Comparison of ENCODE assay signal across 22 mouse cellular contexts in the genomic region with DNA sequence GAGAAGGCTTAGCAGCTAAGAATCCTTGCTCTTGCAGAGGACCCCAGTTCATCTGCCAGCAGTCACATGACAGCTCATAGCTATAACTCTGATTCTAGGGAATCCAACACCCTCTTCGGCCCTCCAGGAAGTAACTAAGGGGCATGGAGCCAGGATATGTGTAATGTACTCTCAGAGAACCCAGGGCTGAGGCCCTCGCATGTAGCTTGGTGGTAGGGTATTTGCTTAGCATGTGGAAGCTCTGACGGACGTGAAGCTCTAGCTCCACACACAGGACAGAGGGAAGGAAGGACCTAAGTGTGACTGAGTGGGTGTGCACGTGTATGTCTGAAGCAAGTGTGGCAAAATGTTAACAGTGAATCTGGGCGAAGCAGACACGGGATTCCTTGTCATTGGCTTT. TPM values are rescaled to one million over a fixed set of nuclear protein-coding genes. Genes with fewer than 3 reads are reported as not detected.
DNase-seq lines count a peak whose midpoint lies in the region; ATAC-seq and TF ChIP-seq lines count a peak whose summit lies in the region.
"Had no signal": no experiment of that assay in that cellular context is flagged by ENCODE, and none has a peak within 500 bp of the region (broad histone marks: within the 10 kb centered on the region; RNA-seq: fewer than 3 reads in every experiment).

No protein-coding gene starts in this region.

- H3K4me1 ChIP-seq in heart, embryonic 16.5 days (ENCODE audit: control insufficient read depth, insufficient read depth, low read length) = peaks cover 18% of the 10 kb centered on the region
- H3K4me1 ChIP-seq in heart, embryonic 12.5 days (replicated peaks) = peaks cover 37% of the 10 kb centered on the region
- peaks cover 21% of the 10 kb centered on the region for H3K4me1 ChIP-seq in lung, embryonic 16.5 days (replicated peaks; ENCODE audit: control insufficient read depth, insufficient read depth, low read length)
- H3K4me1 ChIP-seq in lung, adult 2 months (ENCODE audit: control insufficient read depth, insufficient read depth, low read length) = no peaks in the 10 kb centered on the region
- peaks cover 7% of the 10 kb centered on the region; the same call in 1 of the 2 replicates for H3K4me1 ChIP-seq in embryonic facial prominence, embryonic 14.5 days (ENCODE audit: control insufficient read depth, insufficient read depth, low read length)
- peaks cover 18% of the 10 kb centered on the region for H3K4me1 ChIP-seq in stomach, embryonic 16.5 days (ENCODE audit: control insufficient read depth, insufficient read depth, low read length)

- H3K4me2 ChIP-seq in heart, embryonic 16.5 days (ENCODE audit: low read depth, low read length) = no peak overlapping the region
- H3K4me2 ChIP-seq in heart, embryonic 12.5 days = no peak overlapping the region
- no peak overlapping the region for H3K4me2 ChIP-seq in lung, embryonic 16.5 days (ENCODE audit: low read depth, low read length)
- no peak overlapping the region for H3K4me2 ChIP-seq in embryonic facial prominence, embryonic 14.5 days (ENCODE audit: low read depth, low read length)
- no peak overlapping the region for H3K4me2 ChIP-seq in stomach, embryonic 16.5 days (ENCODE audit: low read depth, low read length)
- H3K4me2 ChIP-seq: lung, embryonic 15.5 days; midbrain, embryonic 11.5 days; neural tube, embryonic 13.5 days had no signal

- H3K4me3 ChIP-seq in heart, embryonic 16.5 days (ENCODE audit: low read length) = no peak overlapping the region
- no peak overlapping the region for H3K4me3 ChIP-seq in heart, embryonic 12.5 days
- H3K4me3 ChIP-seq in lung, embryonic 16.5 days (ENCODE audit: low read length) = no peak overlapping the region
- no peak overlapping the region for H3K4me3 ChIP-seq in lung, adult 2 months (replicated peaks; ENCODE audit: extremely low read depth, low read depth, low read length)
- no peak overlapping the region for H3K4me3 ChIP-seq in embryonic facial prominence, embryonic 14.5 days (ENCODE audit: low read depth, low read length)
- no peak overlapping the region for H3K4me3 ChIP-seq in stomach, embryonic 16.5 days (replicated peaks; ENCODE audit: low read length)
- H3K4me3 ChIP-seq: erythroblast, embryonic 14.5 days; lung, embryonic 15.5 days; neural tube, embryonic 13.5 days had no signal

- peaks cover 15% of the 10 kb centered on the region; the same call in 1 of the 2 replicates for H3K36me3 ChIP-seq in heart, embryonic 16.5 days (ENCODE audit: control insufficient read depth, insufficient read depth)
- peaks cover 33% of the 10 kb centered on the region for H3K36me3 ChIP-seq in heart, embryonic 12.5 days
- H3K36me3 ChIP-seq in lung, embryonic 16.5 days (ENCODE audit: control insufficient read depth, insufficient read depth, low read length) = peaks cover 18% of the 10 kb centered on the region
- peaks cover 17% of the 10 kb centered on the region for H3K36me3 ChIP-seq in embryonic facial prominence, embryonic 14.5 days (ENCODE audit: control insufficient read depth, insufficient read depth, low read length)
- H3K36me3 ChIP-seq in stomach, embryonic 16.5 days (ENCODE audit: control insufficient read depth, insufficient read depth, low read length) = 0 out of 2 replicates have a peak, but pooled peaks cover 3% of the 10 kb centered on the region

- TF ChIP-seq POLR2A in lung, adult 2 months (IDR thresholded peaks at IDR 0.05; ENCODE audit: borderline replicate concordance, extremely low read depth, low read depth, low read length) = no peak

- no peak for ATAC-seq in heart, embryonic 16.5 days (replicated peaks; ENCODE audit: extremely low read depth, insufficient read depth, low FRiP score)
- no peak for ATAC-seq in heart, embryonic 12.5 days (ENCODE audit: insufficient number of reproducible peaks, low FRiP score)
- ATAC-seq in lung, embryonic 16.5 days (ENCODE audit: low read depth) = peak; percentile 51
- no peak for ATAC-seq in embryonic facial prominence, embryonic 14.5 days (ENCODE audit: low read depth)
- ATAC-seq in stomach, embryonic 16.5 days (ENCODE audit: insufficient read depth, low FRiP score) = no peak
- ATAC-seq in inflammation-experienced regulatory T-cells, adult 6 months = no peak
- ATAC-seq: forebrain, embryonic 16.5 days had no signal

- H3K27me3 ChIP-seq in heart, embryonic 16.5 days (ENCODE audit: control insufficient read depth, insufficient read depth, low read length) = no peaks in the 10 kb centered on the region
- no peaks in the 10 kb centered on the region for H3K27me3 ChIP-seq in heart, embryonic 12.5 days (replicated peaks)
- H3K27me3 ChIP-seq in lung, embryonic 16.5 days (ENCODE audit: control insufficient read depth, insufficient read depth, low read depth, low read length) = no peaks in the 10 kb centered on the region
- H3K27me3 ChIP-seq in embryonic facial prominence, embryonic 14.5 days (replicated peaks; ENCODE audit: control insufficient read depth, insufficient read depth, low read length) = no peaks in the 10 kb centered on the region
- no peaks in the 10 kb centered on the region for H3K27me3 ChIP-seq in stomach, embryonic 16.5 days (ENCODE audit: control insufficient read depth, insufficient read depth, low read length)
- H3K27me3 ChIP-seq: lung, embryonic 15.5 days; neural tube, embryonic 13.5 days had no signal

- TF ChIP-seq CTCF in lung, adult 2 months (IDR thresholded peaks at IDR 0.05; ENCODE audit: insufficient read depth, low read length) = no peak

- H3K27ac ChIP-seq in heart, embryonic 16.5 days (ENCODE audit: low read length) = no peak overlapping the region
- no peak overlapping the region for H3K27ac ChIP-seq in heart, embryonic 12.5 days (ENCODE audit: poor library complexity, severe bottlenecking)
- no peak overlapping the region for H3K27ac ChIP-seq in lung, embryonic 16.5 days (ENCODE audit: low read length)
- H3K27ac ChIP-seq in embryonic facial prominence, embryonic 14.5 days (replicated peaks; ENCODE audit: low read depth, low read length) = no peak overlapping the region
- H3K27ac ChIP-seq in stomach, embryonic 16.5 days (ENCODE audit: low read length) = no peak overlapping the region
- H3K27ac ChIP-seq: liver, embryonic 14.5 days; lung, embryonic 15.5 days; neural tube, embryonic 13.5 days had no signal

- H3K9me3 ChIP-seq in heart, embryonic 16.5 days (replicated peaks; ENCODE audit: control insufficient read depth, low read length) = no peaks in the 10 kb centered on the region
- H3K9me3 ChIP-seq in heart, embryonic 12.5 days (replicated peaks) = no peaks in the 10 kb centered on the region
- H3K9me3 ChIP-seq in lung, embryonic 16.5 days (ENCODE audit: control insufficient read depth, low read length) = no peaks in the 10 kb centered on the region
- no peaks in the 10 kb centered on the region for H3K9me3 ChIP-seq in embryonic facial prominence, embryonic 14.5 days (ENCODE audit: control insufficient read depth, low read length)
- no peaks in the 10 kb centered on the region for H3K9me3 ChIP-seq in stomach, embryonic 16.5 days (replicated peaks; ENCODE audit: control insufficient read depth, low read length)
- H3K9me3 ChIP-seq: lung, embryonic 15.5 days; neural tube, embryonic 13.5 days had no signal

- 0 out of 2 replicates have a peak overlapping the region, but pooled peaks have one; percentile 10 for H3K9ac ChIP-seq in heart, embryonic 16.5 days (ENCODE audit: low read length)
- H3K9ac ChIP-seq in heart, embryonic 12.5 days = no peak overlapping the region
- H3K9ac ChIP-seq in lung, embryonic 16.5 days (ENCODE audit: low read length) = no peak overlapping the region
- no peak overlapping the region for H3K9ac ChIP-seq in embryonic facial prominence, embryonic 14.5 days (ENCODE audit: low read depth, low read length)
- H3K9ac ChIP-seq in stomach, embryonic 16.5 days (ENCODE audit: low read length) = 0 out of 2 replicates have a peak overlapping the region, but pooled peaks have one; percentile 15
- H3K9ac ChIP-seq: liver, embryonic 14.5 days; lung, embryonic 15.5 days had no signal

- no peak for DNase-seq in lung, adult 2 months
- DNase-seq in embryonic facial prominence, embryonic 14.5 days (ENCODE audit: low spot score) = peak; percentile 51
- DNase-seq: adrenal gland, postnatal 25 days; cerebellum, adult 11-12 months; cerebellum, postnatal 10 days; gastrocnemius, postnatal 10 days; kidney, adult 18-20 months; layer of hippocampus, postnatal 36 days; left cerebral cortex, postnatal 4 days; liver; right cerebral cortex, postnatal 4 days had no signal

- 63% methylated on average over 7 of the region's 7 CpGs for WGBS in heart, embryonic 16.5 days
- 68% methylated on average over 7 of the region's 7 CpGs for WGBS in heart, embryonic 12.5 days
- 49% methylated on average over 7 of the region's 7 CpGs for WGBS in lung, embryonic 16.5 days
- 57% methylated on average over 7 of the region's 7 CpGs for WGBS in lung, adult 2 months
- WGBS in embryonic facial prominence, embryonic 14.5 days = 64% methylated on average over 7 of the region's 7 CpGs
- 69% methylated on average over 7 of the region's 7 CpGs for WGBS in stomach, embryonic 16.5 days

RNA-seq across cellular contexts. Expression of gene Gnb3, which starts 3.7 kb away (rescaled TPM):
- 3.8 and 4.2 TPM in 2 replicates for polyA plus RNA-seq in heart, embryonic 16.5 days (2015; fragmentation: Nextera tagmentation; extraction: Ambion mirVana)
- polyA plus RNA-seq in heart, embryonic 12.5 days (2016; fragmentation: Nextera tagmentation; extraction: Ambion mirVana) = 6.4 and 7.8 TPM in 2 replicates
- 0.29 and 0.34 TPM in 2 replicates for polyA plus RNA-seq in lung, embryonic 16.5 days (2015; fragmentation: Nextera tagmentation; extraction: Ambion mirVana)
- 0.31 and 0.36 TPM in 2 replicates for polyA plus RNA-seq in lung, adult 2 months (2012; rRNA removed)
- 2.9 and 3.5 TPM in 2 replicates for polyA plus RNA-seq in embryonic facial prominence, embryonic 14.5 days (2014; fragmentation: Nextera tagmentation; extraction: Ambion mirVana)
- polyA plus RNA-seq in stomach, embryonic 16.5 days (2015; fragmentation: Nextera tagmentation; extraction: Ambion mirVana) = 0.66 and 1.5 TPM in 2 replicates
- polyA plus RNA-seq in inflammation-experienced regulatory T-cells, adult 6 months (2017; shearing (Covaris generic)) = under 1 TPM in 2 of 3 experiments, not detected in 1; 0.44 to 0.48 TPM
- polyA plus RNA-seq: erythroblast, embryonic 14.5 days had no signal

RNA-seq across cellular contexts. Expression of gene Cdca3, which starts 7.1 kb away (rescaled TPM):
- 126 and 136 TPM in 2 replicates for polyA plus RNA-seq in heart, embryonic 16.5 days (2015; fragmentation: Nextera tagmentation; extraction: Ambion mirVana)
- polyA plus RNA-seq in heart, embryonic 12.5 days (2016; fragmentation: Nextera tagmentation; extraction: Ambion mirVana) = 105 and 121 TPM in 2 replicates
- polyA plus RNA-seq in lung, embryonic 16.5 days (2015; fragmentation: Nextera tagmentation; extraction: Ambion mirVana) = 175 and 176 TPM in 2 replicates
- polyA plus RNA-seq in lung, adult 2 months (2012; rRNA removed) = 3.5 and 6.7 TPM in 2 replicates
- polyA plus RNA-seq in embryonic facial prominence, embryonic 14.5 days (2014; fragmentation: Nextera tagmentation; extraction: Ambion mirVana) = 107 and 131 TPM in 2 replicates
- 129 and 138 TPM in 2 replicates for polyA plus RNA-seq in stomach, embryonic 16.5 days (2015; fragmentation: Nextera tagmentation; extraction: Ambion mirVana)
- polyA plus RNA-seq in inflammation-experienced regulatory T-cells, adult 6 months (2017; shearing (Covaris generic)) = 100 to 1,000 TPM in 1 of 3 experiments, 10 to 100 TPM in 1, 1 to 10 TPM in 1; 7.6 to 142 (median 17.9) TPM

RNA-seq across cellular contexts. Expression of gene Usp5, which starts 7.1 kb away (rescaled TPM):
- polyA plus RNA-seq in heart, embryonic 16.5 days (2015; fragmentation: Nextera tagmentation; extraction: Ambion mirVana) = 104 and 112 TPM in 2 replicates
- polyA plus RNA-seq in heart, embryonic 12.5 days (2016; fragmentation: Nextera tagmentation; extraction: Ambion mirVana) = 119 and 121 TPM in 2 replicates
- polyA plus RNA-seq in lung, embryonic 16.5 days (2015; fragmentation: Nextera tagmentation; extraction: Ambion mirVana) = 138 and 139 TPM in 2 replicates
- polyA plus RNA-seq in lung, adult 2 months (2012; rRNA removed) = 58.1 and 73.2 TPM in 2 replicates
- 110 and 131 TPM in 2 replicates for polyA plus RNA-seq in embryonic facial prominence, embryonic 14.5 days (2014; fragmentation: Nextera tagmentation; extraction: Ambion mirVana)
- 128 and 139 TPM in 2 replicates for polyA plus RNA-seq in stomach, embryonic 16.5 days (2015; fragmentation: Nextera tagmentation; extraction: Ambion mirVana)
- 10 to 100 TPM; 69.1 to 81.5 (median 73.8) TPM for polyA plus RNA-seq in inflammation-experienced regulatory T-cells, adult 6 months (2017; shearing (Covaris generic))

RNA-seq across cellular contexts. Expression of gene P3h3, which starts 21.1 kb away (rescaled TPM):
- 12.3 and 15.2 TPM in 2 replicates for polyA plus RNA-seq in heart, embryonic 16.5 days (2015; fragmentation: Nextera tagmentation; extraction: Ambion mirVana)
- 19.2 and 21.9 TPM in 2 replicates for polyA plus RNA-seq in heart, embryonic 12.5 days (2016; fragmentation: Nextera tagmentation; extraction: Ambion mirVana)
- polyA plus RNA-seq in lung, embryonic 16.5 days (2015; fragmentation: Nextera tagmentation; extraction: Ambion mirVana) = 8.3 and 15.3 TPM in 2 replicates
- polyA plus RNA-seq in lung, adult 2 months (2012; rRNA removed) = 34.9 and 42.1 TPM in 2 replicates
- polyA plus RNA-seq in embryonic facial prominence, embryonic 14.5 days (2014; fragmentation: Nextera tagmentation; extraction: Ambion mirVana) = 49.5 and 57.0 TPM in 2 replicates
- 9.9 and 11.5 TPM in 2 replicates for polyA plus RNA-seq in stomach, embryonic 16.5 days (2015; fragmentation: Nextera tagmentation; extraction: Ambion mirVana)
- polyA plus RNA-seq in inflammation-experienced regulatory T-cells, adult 6 months (2017; shearing (Covaris generic)) = under 1 TPM in 2 of 3 experiments, not detected in 1; 0.30 to 0.36 TPM
- polyA plus RNA-seq: erythroblast, embryonic 14.5 days had no signal

RNA-seq across cellular contexts. Expression of gene Tpi1, which starts 22.3 kb away (rescaled TPM):
- polyA plus RNA-seq in heart, embryonic 16.5 days (2015; fragmentation: Nextera tagmentation; extraction: Ambion mirVana) = 1,525 and 1,576 TPM in 2 replicates
- 1,356 and 1,406 TPM in 2 replicates for polyA plus RNA-seq in heart, embryonic 12.5 days (2016; fragmentation: Nextera tagmentation; extraction: Ambion mirVana)
- 680 and 700 TPM in 2 replicates for polyA plus RNA-seq in lung, embryonic 16.5 days (2015; fragmentation: Nextera tagmentation; extraction: Ambion mirVana)
- polyA plus RNA-seq in lung, adult 2 months (2012; rRNA removed) = 117 and 218 TPM in 2 replicates
- 861 and 874 TPM in 2 replicates for polyA plus RNA-seq in embryonic facial prominence, embryonic 14.5 days (2014; fragmentation: Nextera tagmentation; extraction: Ambion mirVana)
- polyA plus RNA-seq in stomach, embryonic 16.5 days (2015; fragmentation: Nextera tagmentation; extraction: Ambion mirVana) = 938 and 959 TPM in 2 replicates
- polyA plus RNA-seq in inflammation-experienced regulatory T-cells, adult 6 months (2017; shearing (Covaris generic)) = 10 to 100 TPM; 77.6 to 91.2 (median 82.5) TPM

Comparison
In these comparisons a context has a peak if more than half of its experiments do, and no peak if none do; other contexts are left out.
1. H3K9ac ChIP-seq: peak in heart, embryonic 16.5 days (single experiment) and stomach, embryonic 16.5 days (single experiment); none in heart, embryonic 12.5 days (single experiment), lung, embryonic 16.5 days (single experiment) and embryonic facial prominence, embryonic 14.5 days (single experiment).